Mouse (Mus musculus) heart, embryonic 13.5 days (tissue): ENCODE results near the gene Wdr45. TPM values are rescaled to one million over a fixed set of nuclear protein-coding genes. Genes with fewer than 3 reads are reported as not detected.
"Not testable (repeated sequence)": the region's sequence is repeated elsewhere in the genome, so short reads cannot be mapped to it uniquely, and the experiment has no call there.

Experiments
- ATAC-seq: fragments of 200-750 bp; cut with Nextera tagmentation; 2 replicates; pipeline ENCODE4 v1.8.0; 2017; ENCODE audit warnings: moderate TSS enrichment; ENCODE audit not compliant: insufficient number of reproducible peaks, low FRiP score, low TSS enrichment; ENCODE audit errors: extremely low read depth
- H3K27ac ChIP-seq: fragments of 300-500 bp; sonication (generic); replicated peaks from 2 replicates; pipeline ENCODE4 v1.5.1; 2015; ENCODE audit warnings: moderate library complexity, mild to moderate bottlenecking, inconsistent platforms
- H3K27me3 ChIP-seq: fragments of 300-500 bp; sonication (generic); replicated peaks from 2 replicates; pipeline ENCODE4 v1.6.1; 2015; ENCODE audit warnings: mild to moderate bottlenecking, inconsistent platforms
- H3K36me3 ChIP-seq: fragments of 300-500 bp; sonication (generic); 2 replicates; pipeline ENCODE4 v1.6.1; 2015; ENCODE audit warnings: mild to moderate bottlenecking, inconsistent platforms
- H3K4me1 ChIP-seq: fragments of 300-500 bp; sonication (generic); 2 replicates; pipeline ENCODE4 v1.6.1; 2015; ENCODE audit warnings: inconsistent platforms
- H3K4me2 ChIP-seq: fragments of 300-500 bp; sonication (generic); 2 replicates; pipeline ENCODE4 v1.6.1; 2015; ENCODE audit warnings: inconsistent platforms, mild to moderate bottlenecking, moderate library complexity
- H3K4me3 ChIP-seq: fragments of 300-500 bp; sonication (generic); 2 replicates; pipeline ENCODE4 v1.5.1; 2015; ENCODE audit warnings: moderate library complexity, mild to moderate bottlenecking, inconsistent platforms
- H3K9ac ChIP-seq: fragments of 300-500 bp; sonication (generic); 2 replicates; pipeline ENCODE4 v1.6.1; 2015; ENCODE audit warnings: inconsistent platforms, mild to moderate bottlenecking, moderate library complexity
- H3K9me3 ChIP-seq: fragments of 300-500 bp; sonication (generic); 2 replicates; pipeline ENCODE4 v1.6.1; 2016; ENCODE audit warnings: inconsistent platforms
- WGBS: fragments of 180-500 bp; shearing (Covaris S2); methylation state at CpG from one replicate; pipeline ENCODE4 v1.1.7; 2015; ENCODE audit warnings: mixed read lengths; 5-methylcytosine and 5-hydroxymethylcytosine counted together
- polyA plus RNA-seq: library from polyadenylated mRNA; unstranded; fragments of >200 nt; fragmentation: Nextera tagmentation; extraction: Ambion mirVana; gene quantifications from 2 replicates; pipeline ENCODE4 v1.2.1, GENCODE M21; 2015

Wdr45 gene
- polyA plus RNA-seq, 1 experiment from 2014 or later, result 25.0 TPM

DNA sequence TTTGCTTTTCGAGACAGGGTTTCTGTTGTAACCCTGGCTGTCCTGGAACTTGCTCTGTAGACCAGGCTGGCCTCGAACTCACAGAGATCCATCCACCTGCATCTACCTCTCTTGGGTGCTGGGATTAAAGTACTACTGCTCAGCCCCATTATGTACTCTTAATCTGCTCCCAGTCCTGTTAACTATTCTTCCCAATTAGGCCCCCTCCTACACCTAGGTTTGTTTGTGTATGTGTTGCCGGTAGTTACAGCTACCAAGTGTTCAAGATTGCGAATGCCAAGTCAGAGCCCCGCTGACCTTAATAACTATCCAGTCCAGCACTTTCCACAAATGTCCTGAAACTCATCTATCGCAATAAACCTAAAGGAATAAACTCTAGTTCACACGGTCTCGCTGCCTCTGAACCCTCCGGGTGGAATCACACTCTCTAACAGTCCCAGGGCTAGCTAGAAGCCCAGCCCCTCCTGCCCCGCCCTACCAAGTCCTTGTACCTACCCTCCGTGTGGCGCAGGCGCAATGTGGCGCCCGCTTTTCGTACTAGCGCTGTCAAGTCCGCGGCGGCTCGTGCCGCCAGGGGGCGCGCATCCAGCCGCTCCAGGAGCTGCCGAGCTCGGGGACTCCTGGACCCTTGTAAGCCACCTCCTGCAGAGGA, 34.6 kb upstream of the Wdr45 start:
- Histone ChIP-seq H3K27ac (no peak overlapping the region; the same call in 1 of the 2 replicates), H3K27me3 (no peaks in the 10 kb centered on the region), H3K4me3 (peak overlapping the region; percentile 45), H3K9me3 (no peaks in the 10 kb centered on the region), H3K4me2 (peak overlapping the region; percentile 69), H3K9ac (peak overlapping the region; percentile 66), H3K36me3 (no peaks in the 10 kb centered on the region), H3K4me1 (no peaks in the 10 kb centered on the region)
- WGBS, result 13% methylated on average over 27 of the region's 27 CpGs
- ATAC-seq, result peak; percentile 80; the same call in 1 of the 2 replicates

DNA sequence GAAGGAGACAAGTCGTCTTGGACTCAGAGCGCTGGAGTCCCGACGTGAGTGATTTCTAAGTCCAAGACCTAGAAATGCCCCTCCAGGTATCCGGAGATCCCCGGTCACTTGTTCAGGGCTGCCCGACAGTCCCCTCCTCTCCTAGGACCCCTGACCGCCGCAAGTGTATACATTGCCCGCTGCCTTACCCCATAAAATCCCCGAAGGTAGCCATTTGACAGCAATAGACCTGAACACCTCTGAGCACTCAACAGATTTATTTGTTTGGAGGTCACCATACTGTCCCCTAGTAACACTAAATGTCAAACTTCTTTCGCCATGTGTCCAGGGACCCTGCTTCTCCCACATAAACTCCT, 34.1 kb upstream of the Wdr45 start:
- Histone ChIP-seq H3K4me3 (peak overlapping the region; percentile 45), H3K27ac (no peak overlapping the region), H3K9ac (peak overlapping the region; percentile 66), H3K36me3 (no peaks in the 10 kb centered on the region), H3K4me2 (peak overlapping the region; percentile 69), H3K27me3 (no peaks in the 10 kb centered on the region), H3K4me1 (no peaks in the 10 kb centered on the region), H3K9me3 (no peaks in the 10 kb centered on the region)
- no peak for ATAC-seq
- 18% methylated on average over 12 of the region's 12 CpGs for WGBS

DNA sequence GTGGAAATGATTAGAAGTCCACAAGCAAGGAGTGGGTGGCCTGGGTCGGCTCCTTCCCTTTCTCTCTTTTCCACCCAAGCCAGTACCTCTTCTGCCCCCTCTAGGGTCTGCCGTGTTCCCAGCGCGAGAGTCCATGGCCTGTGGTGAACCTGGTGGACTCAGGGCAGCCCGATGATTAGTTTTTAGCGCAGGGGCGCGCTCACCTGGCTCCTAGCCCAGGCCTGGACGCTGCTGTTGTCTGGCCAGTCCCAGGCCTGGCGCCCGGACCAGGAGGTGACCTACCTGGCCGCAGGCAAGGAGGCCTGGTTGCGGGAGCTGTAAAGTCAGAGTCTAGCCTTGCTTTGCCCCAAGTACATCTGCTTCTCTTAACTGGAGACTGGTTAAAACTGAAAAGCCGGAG, 33.3 kb upstream of the Wdr45 start, which contains the start of gene Magix:
TSS of gene Magix (minus strand) at position 388 of the 400 bp plus-strand sequence.
- Histone ChIP-seq H3K4me3 (peak within 1 kb of the TSS; percentile 45), H3K4me1 (no peaks in the 10 kb centered on the region), H3K27ac (no peak within 1 kb of the TSS), H3K36me3 (no peaks in the 10 kb centered on the region), H3K9ac (peak within 1 kb of the TSS; percentile 66), H3K27me3 (0 out of 2 replicates have a peak, but pooled peaks cover 5% of the 10 kb centered on the region), H3K9me3 (no peaks in the 10 kb centered on the region), H3K4me2 (peak within 1 kb of the TSS; percentile 69)
- ATAC-seq, result no peak
- WGBS, result 62% methylated on average over 14 of the region's 14 CpGs

DNA sequence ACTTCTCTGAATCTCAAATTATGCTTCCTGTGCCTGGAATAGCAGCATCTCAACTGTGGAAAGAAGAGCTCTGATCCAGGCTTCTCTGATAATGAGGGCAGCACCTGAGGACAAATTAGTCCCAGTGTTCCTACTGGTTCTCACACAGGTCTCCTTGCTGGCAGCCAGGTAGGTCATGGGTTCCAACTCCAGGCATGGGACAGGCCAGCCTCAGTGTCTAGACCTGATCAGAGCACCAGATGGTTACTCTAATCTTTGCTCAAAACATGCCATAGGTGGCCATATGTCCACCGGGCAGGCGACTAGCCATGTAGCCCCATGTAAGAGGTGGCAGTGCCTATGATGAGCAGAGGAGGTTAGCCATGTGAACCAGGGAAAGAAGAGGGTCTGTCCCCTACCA, 25.8 kb upstream of the Wdr45 start:
- WGBS, result 72% methylated on average over 2 of the region's 2 CpGs
- Histone ChIP-seq H3K4me1 (no peaks in the 10 kb centered on the region), H3K4me3 (no peak overlapping the region), H3K27me3 (0 out of 2 replicates have a peak, but pooled peaks cover 10% of the 10 kb centered on the region), H3K27ac (no peak overlapping the region), H3K36me3 (no peaks in the 10 kb centered on the region), H3K9ac (no peak overlapping the region), H3K9me3 (no peaks in the 10 kb centered on the region), H3K4me2 (no peak overlapping the region)
- ATAC-seq, result no peak

DNA sequence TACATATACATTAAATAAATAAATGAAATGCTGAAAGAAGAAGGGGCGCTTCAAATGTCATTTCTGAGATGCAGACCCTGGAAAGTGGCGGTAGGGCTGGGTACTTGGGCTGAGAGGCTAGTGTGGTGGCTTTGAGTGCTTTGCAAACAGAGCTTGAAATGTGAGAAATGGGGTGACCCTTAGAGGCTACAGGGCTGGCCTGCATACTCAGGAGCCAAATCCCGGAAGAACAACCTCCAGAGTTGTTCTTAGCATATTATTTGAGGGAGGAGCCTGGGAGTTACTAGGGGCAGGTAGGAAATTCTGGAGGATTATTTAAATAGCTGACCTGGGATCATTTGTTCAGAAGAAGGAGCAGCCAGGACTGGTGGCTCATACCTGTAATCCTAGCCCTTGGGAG, 23.6 kb upstream of the Wdr45 start:
- 0 out of 2 replicates have a peak, but pooled peaks cover 7% of the 10 kb centered on the region for H3K27me3 ChIP-seq
- H3K4me2 ChIP-seq, result no peak overlapping the region
- H3K9me3 ChIP-seq, result no peaks in the 10 kb centered on the region
- H3K27ac ChIP-seq, result no peak overlapping the region
- H3K4me3 ChIP-seq, result no peak overlapping the region
- H3K9ac ChIP-seq, result no peak overlapping the region
- no peaks in the 10 kb centered on the region for H3K36me3 ChIP-seq
- 54% methylated on average over 3 of the region's 3 CpGs for WGBS
- H3K4me1 ChIP-seq, result no peaks in the 10 kb centered on the region
- no peak for ATAC-seq

DNA sequence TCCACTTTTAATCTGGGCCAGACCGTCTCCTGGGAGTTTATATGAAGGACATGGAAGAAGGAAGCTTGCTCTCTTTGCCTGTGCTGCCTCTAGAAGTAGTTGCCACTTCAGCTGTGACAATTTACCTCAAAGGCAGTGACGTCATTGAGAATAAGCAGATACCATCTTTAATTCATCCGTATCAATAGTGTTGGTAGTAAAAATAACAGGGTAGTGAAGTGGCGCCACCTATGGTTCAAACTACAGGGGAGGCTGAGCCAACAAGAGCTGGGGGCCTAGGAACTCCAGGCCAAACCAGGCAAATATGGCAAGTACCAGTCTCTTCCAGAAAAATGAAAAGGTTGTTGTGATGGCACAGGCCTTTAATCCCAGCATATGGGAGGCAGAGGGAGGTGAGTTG, 21.3 kb upstream of the Wdr45 start:
- no peak overlapping the region for H3K9ac ChIP-seq
- H3K36me3 ChIP-seq, result no peaks in the 10 kb centered on the region
- H3K27me3 ChIP-seq, result 0 out of 2 replicates have a peak, but pooled peaks cover 5% of the 10 kb centered on the region
- H3K4me1 ChIP-seq, result no peaks in the 10 kb centered on the region
- ATAC-seq, result no peak
- H3K4me3 ChIP-seq, result no peak overlapping the region
- no peak overlapping the region for H3K4me2 ChIP-seq
- H3K27ac ChIP-seq, result no peak overlapping the region
- 31% methylated on average over 4 of the region's 4 CpGs for WGBS
- no peaks in the 10 kb centered on the region for H3K9me3 ChIP-seq

DNA sequence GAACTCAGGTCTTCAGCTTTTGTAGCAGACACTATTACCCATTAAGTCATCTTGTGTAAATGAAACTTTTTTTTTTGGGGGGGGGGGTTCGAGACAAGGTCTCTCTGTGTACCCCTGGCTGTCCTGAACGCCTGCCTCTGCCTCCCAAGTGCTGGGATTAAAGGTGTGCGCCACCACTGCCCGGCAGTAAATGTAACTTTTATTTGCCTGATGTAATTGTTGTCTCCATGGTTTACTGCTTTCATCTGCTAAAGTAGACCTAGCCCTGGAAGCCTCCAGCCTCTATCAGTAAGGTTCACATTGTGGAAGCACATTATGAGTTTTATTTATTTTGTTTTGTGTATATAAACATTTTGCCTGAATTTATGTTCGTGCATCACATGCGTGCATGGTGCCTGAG, 17.6 kb upstream of the Wdr45 start:
- WGBS, result 38% methylated on average over 6 of the region's 6 CpGs
- peak overlapping the region; percentile 67 for H3K4me3 ChIP-seq
- no peaks in the 10 kb centered on the region; the same call in 1 of the 2 replicates for H3K4me1 ChIP-seq
- H3K27me3 ChIP-seq, result no peaks in the 10 kb centered on the region
- no peak for ATAC-seq
- no peaks in the 10 kb centered on the region for H3K9me3 ChIP-seq
- H3K36me3 ChIP-seq, result peaks cover 27% of the 10 kb centered on the region
- no peak overlapping the region for H3K9ac ChIP-seq
- H3K27ac ChIP-seq, result no peak overlapping the region
- peak overlapping the region; percentile 59 for H3K4me2 ChIP-seq

DNA sequence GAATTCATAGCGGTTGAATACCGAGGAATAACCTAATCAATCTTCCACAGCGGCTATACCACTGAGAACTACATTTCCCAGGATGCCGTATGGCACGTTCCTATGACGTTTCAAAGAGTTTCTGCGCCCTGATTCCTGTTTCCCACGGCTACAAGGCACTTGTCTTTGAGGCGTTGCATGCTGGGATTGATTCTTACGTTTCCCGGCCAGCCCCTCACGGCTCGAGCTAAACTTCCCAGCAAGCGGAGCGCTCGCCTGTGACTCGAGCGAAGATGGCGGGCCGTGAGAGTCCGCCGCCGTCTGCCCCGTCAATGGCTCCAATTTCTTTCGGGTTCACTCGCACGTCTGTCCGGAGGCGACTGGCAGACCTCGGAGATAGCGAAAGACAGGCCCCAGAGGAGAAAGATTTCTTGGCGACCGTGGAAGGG, 17.2 kb upstream of the Wdr45 start, which contains the start of gene Gpkow:
TSS of gene Gpkow (plus strand) at position 178 of the 428 bp plus-strand sequence.
- Histone ChIP-seq H3K27me3 (no peaks in the 10 kb centered on the region), H3K4me3 (peak within 1 kb of the TSS; percentile 67), H3K9me3 (no peaks in the 10 kb centered on the region), H3K4me2 (peak within 1 kb of the TSS; percentile 72), H3K27ac (peak within 1 kb of the TSS; percentile 59), H3K36me3 (peaks cover 32% of the 10 kb centered on the region), H3K9ac (peak within 1 kb of the TSS; percentile 84), H3K4me1 (no peaks in the 10 kb centered on the region; the same call in 1 of the 2 replicates)
- ATAC-seq, result peak; percentile 89; the same call in 1 of the 2 replicates
- 4% methylated on average over 33 of the region's 33 CpGs for WGBS

DNA sequence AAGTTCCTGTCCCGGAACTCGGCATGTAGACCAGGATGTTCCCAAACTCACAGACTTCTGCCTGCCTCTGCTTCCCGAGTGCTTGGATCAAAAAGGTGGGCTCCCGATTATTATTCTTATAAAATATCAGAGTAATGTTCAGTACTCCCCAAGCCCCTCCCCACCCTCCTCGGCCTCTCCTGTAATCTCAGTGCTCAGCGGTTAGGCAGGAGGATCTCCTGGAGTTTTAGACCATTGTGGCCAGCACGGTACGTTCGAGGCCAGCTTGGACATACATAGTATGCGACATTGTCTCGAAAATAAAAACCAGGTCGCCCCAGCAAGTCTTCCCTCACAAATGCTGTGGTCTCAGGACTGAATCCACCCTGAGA, 384 bp upstream of the Wdr45 start:
- WGBS, result 17% methylated on average over 5 of the region's 12 CpGs
- H3K36me3 ChIP-seq, result peaks cover 12% of the 10 kb centered on the region
- not testable (repeated sequence) for H3K4me1 ChIP-seq, H3K27me3 ChIP-seq, ATAC-seq, H3K9me3 ChIP-seq
- peak overlapping the region; percentile 75 for H3K9ac ChIP-seq
- H3K4me2 ChIP-seq, result peak overlapping the region; percentile 65
- 0 out of 2 replicates have a peak overlapping the region, but pooled peaks have one; percentile 8 for H3K27ac ChIP-seq
- H3K4me3 ChIP-seq, result peak overlapping the region; percentile 46

DNA sequence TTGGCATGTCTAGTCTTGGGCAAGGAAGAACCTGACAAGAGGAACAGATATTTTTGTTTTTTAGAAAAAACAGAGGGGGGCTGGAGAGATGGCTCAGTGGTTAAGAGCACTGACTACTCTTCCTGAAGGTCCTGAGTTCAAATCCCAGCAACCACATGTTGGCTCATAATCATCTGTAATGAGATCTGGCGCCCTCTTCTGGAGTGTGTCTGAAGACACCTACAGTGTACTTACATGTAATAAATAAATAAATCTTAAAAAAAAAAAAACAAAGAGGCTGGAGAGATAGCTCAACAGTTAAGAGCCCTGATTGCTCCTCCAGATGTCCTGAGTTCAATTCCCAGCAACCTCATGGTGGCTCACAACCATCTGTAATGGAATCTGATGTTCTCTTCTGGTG, 1.9 kb downstream of the Wdr45 start:
- WGBS, result 39% methylated on average over 1 of the region's 1 CpGs
- H3K36me3 ChIP-seq, H3K9ac ChIP-seq, H3K4me2 ChIP-seq, H3K27me3 ChIP-seq, ATAC-seq, H3K4me3 ChIP-seq, H3K27ac ChIP-seq, H3K4me1 ChIP-seq, H3K9me3 ChIP-seq: not testable (repeated sequence)

DNA sequence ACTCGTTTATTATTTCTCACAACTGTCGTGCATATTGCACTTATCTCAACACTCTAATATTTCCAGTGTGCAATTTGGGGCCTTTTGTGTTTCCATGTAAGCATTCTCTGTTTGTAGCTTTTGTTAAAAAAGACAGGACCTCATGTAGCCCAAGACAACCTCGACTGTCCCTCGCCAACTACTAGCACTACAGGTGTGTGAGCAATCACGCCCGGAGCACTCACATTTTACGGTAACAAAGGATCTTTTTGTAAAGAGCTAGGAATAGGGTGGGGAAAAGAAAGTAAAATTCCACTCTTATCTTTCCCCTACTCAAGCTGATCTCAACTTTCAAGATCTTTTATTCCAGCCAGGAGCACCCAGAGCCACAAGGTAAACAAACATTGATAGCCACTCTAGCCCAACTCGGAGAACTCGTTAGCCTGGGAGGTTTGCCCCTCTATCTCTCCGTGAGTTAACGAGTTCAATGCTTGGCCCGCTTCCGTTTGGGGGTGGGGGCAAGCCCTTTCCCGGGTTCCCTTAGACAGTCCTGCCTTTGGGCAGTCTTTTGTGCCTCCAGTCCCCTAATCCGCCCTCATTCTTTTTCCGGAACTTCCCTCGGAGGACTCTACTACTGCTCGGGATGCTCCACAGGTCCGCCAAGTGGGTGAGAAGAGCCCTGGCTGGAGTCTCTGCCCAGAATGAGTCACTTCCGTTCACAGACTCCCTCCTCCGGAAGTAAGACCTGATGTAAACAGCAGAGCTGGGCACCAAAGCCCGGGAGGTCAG, 7.6 kb downstream of the Wdr45 start, which contains the start of gene Gm45208:
TSS of gene Gm45208 (plus strand) at position 732 of the 768 bp plus-strand sequence.
- peak within 1 kb of the TSS; percentile 82 for H3K9ac ChIP-seq
- H3K9me3 ChIP-seq, result no peaks in the 10 kb centered on the region
- H3K27me3 ChIP-seq, result no peaks in the 10 kb centered on the region
- 15% methylated on average over 22 of the region's 22 CpGs for WGBS
- peak within 1 kb of the TSS; percentile 75 for H3K4me2 ChIP-seq
- ATAC-seq, result peak; percentile 84
- H3K4me3 ChIP-seq, result peak within 1 kb of the TSS; percentile 66
- peak within 1 kb of the TSS; percentile 94 for H3K27ac ChIP-seq
- peaks cover 6% of the 10 kb centered on the region for H3K4me1 ChIP-seq
- H3K36me3 ChIP-seq, result peaks cover 23% of the 10 kb centered on the region
